Mouse (Mus musculus) A20 (cell line): ENCODE data around the gene Lefty2.
"Not testable (repeated sequence)": the region's sequence is repeated elsewhere in the genome, so short reads cannot be mapped to it uniquely, and the experiment has no call there.

ENCODE experiments used
- DNase-seq: peaks from one replicate; pipeline ENCODE4 v3.0.0-alpha.2; 2011; ENCODE audit warnings: low read depth, low spot score

Gene Lefty2

DNA sequence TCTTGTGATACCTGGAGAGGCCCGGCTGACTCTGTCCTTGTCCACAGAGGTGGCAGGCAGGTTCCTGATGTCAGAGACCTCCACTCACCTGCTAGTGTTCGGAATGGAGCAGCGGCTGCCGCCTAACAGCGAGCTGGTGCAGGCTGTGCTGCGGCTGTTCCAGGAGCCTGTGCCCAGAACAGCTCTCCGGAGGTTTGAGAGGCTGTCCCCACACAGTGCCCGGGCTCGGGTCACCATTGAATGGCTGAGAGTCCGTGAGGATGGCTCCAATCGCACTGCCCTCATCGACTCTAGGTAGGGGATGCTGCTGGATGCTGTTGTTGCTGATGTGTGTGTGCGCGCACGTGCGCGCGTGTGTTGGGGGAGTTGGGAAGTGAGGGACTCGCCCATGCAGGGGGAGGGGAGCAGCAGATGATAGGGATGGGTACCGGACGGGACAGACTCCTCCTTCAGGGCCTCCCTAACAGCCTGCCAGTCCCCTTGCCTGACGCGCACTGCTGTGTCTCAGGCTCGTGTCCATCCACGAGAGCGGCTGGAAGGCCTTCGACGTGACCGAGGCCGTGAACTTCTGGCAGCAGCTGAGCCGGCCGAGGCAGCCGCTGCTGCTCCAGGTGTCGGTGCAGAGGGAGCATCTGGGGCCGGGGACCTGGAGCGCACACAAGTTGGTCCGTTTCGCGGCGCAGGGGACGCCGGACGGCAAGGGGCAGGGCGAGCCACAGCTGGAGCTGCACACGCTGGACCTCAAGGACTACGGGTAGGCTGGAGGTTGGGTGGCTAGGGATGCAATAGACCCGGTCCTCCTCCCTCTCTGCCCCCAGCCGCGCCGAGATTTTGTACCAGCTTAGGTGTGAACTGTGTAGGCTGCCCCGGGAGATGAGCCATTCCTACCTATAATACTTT is 1.4 kb downstream of the Lefty2 start:
- DNase-seq, result not testable (repeated sequence)

DNA sequence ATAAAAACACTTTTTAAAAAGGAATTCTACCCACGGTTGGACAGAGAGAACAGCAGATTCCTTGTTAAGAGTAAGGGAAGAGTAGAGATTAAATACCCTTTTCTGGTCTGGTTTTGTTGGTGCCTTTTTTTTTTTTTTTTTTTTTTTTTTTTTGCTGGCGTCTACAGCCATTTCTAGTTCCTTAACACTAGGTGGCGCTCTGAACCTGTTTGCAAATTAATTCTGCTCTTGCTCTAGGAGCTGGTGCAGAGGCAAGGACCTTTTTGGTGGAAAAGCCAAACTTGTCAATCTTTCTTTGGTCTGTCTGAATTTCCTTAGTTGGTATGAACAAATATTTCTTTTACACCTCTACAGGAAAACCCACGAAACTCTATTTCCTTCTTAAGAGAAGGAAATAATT is 8.2 kb downstream of the Lefty2 start:
- peak; percentile 65 for DNase-seq

DNA sequence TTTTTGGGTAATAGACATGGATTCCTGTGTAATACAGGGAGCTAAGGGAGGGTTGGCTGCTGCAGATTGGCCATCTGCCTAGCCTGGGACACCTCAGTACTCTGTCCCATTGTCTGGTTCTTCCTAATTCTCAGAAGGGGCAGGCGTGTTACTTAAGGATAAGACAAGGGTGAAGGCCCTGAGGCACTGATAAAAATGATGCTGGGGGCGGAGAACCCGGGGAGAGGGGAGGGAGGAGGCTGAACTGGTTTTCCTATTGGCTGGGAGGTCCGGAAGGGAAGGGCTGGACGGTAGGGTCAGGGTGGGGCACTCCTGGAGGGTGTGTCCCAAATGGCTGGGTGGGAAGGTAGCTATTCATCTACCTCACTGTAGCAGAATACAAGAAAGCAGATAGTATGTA is 10.0 kb downstream of the Lefty2 start:
- no peak for DNase-seq

DNA sequence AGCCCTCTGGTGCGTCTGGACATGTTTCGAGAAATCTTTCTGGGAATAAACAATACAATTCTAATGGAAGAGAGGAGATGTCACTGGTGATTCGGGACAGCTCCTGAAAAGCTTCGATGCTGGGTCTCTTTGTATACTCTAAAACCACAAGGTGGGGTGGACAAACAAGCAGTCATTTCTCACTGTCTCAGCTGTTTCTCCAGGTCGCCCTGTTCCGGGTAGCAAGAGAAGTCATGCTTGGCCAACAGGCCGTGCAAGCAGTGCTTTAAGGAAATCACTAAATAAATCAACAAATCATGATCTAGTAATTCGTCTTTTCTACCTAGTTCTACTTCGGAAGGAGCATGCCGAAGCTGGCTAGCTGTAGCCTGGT is 10.7 kb downstream of the Lefty2 start:
- DNase-seq, result no peak

DNA sequence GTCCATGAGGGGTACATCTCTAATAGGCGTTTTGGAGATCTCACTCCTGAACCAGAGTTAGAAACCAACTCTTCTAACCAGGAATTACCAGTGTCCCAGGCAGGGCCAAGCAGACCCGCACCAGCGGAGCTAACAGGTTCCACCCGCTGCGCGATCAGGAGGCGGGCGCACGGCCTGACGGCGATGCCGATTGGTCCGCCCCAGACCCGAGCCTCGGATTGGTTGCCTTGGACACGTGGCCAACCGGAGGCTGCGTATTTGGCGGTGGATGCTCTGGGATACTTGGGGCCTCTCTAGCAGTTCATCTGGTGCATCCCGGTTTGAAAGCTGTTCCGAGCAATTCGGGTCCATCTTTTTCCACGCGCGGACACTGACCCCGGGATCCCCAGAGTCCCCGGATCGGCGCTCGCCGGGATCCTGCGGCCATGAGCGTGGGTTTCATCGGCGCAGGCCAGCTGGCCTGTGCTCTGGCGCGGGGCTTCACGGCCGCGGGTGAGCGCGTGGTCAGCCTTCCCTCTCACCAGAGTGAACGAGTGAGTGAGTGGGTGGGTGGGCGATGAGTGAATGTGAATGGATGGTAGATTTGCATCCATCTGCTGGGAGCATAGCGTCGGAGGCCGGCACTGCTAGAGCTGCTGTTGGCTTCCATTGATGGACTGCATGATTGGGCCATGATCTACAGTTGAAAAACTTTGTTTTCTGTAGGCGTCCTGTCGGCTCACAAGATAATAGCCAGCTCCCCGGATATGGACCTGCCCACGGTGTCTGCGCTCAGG is 11.3 kb downstream of the Lefty2 start, which contains the start of gene Pycr2:
TSS of gene Pycr2 (plus strand) at position 255 of the 776 bp plus-strand sequence.
- DNase-seq, result peak; percentile 96

DNA sequence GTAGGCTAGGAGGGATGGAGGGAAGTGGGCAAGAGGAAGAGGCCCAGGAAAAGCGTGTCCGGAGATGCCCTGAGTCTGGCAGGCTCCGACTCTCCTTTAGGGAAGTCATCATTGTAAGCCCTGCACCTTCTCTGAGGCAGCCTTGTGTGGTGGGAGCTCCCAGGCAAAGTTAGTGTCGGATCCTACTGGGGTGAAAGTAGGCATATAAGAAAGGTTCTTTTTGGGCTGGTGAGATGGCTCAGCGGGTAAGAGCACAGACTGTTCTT is 11.8 kb downstream of the Lefty2 start:
- DNase-seq, result no peak

DNA sequence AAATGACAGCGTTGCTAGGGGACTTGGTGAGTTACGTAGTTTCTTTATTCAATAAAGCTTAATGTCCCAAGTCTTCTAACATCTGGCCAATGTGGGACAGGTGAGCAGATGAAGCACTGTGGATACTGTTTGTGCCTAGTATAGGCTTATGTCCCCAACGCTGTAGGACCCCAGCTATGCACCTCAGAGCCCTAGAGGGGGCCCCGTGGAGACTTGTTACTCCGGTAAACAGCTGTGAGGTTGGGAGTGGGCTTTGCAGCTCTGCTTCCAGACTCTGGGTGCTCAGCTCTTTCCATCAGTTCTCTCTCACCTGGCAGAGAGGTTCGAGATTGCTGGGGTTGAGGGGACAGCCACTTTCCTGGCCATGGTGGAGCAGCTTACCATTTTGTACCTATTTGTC is 12.4 kb downstream of the Lefty2 start:
- DNase-seq, result no peak

DNA sequence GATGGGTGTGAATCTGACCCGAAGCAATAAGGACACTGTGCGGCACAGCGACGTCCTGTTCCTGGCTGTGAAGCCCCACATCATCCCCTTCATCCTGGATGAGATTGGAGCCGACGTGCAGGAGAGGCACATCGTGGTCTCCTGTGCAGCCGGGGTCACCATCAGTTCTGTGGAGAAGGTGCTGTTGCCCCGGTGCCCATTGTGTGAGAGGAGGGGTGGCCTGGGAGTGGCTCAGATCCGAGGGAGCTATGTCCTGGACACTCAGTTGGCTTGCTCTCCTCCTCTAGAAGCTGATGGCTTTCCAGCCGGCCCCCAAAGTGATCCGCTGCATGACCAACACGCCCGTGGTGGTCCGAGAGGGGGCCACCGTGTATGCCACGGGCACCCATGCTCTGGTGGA is 13.0 kb downstream of the Lefty2 start:
- DNase-seq, result no peak

DNA sequence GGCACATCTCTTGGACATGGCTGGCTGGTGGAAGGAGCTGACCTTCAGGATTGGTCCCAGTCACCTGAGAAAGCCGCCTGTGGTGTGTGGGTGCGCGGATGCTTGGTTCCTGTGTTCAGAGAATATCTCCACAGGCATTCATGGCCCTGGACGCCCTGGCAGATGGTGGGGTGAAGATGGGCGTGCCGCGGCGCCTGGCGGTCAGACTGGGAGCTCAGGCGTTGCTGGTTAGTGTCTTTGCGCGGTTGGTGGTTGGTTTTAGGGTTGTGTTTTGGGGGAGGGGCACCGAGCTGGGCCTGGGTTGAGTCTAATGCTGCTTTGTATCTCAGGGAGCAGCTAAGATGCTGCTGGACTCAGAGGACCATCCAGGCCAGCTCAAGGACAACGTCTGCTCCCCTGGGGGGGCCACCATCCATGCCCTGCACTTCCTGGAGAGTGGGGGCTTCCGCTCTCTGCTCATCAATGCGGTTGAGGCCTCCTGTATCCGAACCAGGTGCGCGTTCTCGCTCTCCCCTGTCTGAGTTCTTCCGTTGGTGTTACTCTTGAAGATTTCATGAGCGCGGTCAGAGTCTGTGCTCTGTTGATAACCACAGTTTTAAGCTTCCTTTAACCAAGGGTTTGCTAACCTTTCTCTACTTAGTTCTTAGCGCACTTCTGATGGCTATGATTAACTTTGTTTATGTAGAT is 13.7 kb downstream of the Lefty2 start:
- DNase-seq, result no peak

DNA sequence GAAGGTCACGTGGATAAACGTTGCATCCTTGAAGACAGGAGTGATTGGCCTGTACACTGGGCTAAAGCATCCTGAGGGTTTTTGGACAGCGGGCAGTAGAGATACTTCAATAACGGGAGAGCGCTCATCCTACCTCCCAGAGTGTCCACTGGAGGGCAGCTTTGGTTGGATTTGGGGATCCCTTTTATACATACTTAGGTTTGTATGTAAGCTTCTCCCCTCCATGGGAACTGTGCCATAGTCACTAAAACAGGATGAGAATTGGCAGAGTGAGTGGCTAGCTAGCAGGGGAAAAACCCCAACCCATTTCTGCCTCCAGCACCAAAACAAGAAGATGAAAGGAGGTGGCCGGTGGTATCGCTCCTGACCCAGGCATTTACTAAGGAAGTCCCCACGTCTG is 18.2 kb downstream of the Lefty2 start:
- no peak for DNase-seq

DNA sequence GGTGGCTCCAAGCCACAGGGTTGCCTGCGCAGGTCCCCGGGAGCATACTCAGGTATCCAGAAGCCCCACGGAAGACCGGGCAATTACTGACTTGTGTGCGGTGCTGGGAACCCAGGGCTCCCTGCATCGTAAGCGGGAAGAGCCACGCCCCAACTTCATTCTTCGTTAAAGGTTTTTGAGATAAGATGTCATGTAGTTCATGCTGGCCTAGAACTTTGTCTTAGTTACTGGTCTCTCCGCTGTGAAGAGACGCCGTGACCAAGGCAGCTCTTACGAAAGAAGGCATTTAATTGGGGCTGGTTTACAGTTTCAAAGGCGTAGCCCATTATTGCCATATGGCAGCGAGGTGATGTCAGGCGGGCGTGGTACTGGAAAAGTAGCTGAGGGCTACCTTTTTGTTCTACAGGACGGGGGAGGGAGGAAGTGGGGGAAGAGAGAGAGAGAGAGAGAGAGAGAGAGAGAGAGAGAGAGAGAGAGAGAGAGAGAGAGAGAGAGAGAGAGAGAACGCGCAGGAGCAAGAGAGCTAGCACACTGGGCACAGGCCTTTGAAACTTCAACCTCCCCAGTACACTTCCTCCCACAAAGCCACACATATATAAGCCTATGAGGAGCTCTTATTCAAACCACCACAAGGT is 18.9 kb downstream of the Lefty2 start:
- DNase-seq, result no peak

DNA sequence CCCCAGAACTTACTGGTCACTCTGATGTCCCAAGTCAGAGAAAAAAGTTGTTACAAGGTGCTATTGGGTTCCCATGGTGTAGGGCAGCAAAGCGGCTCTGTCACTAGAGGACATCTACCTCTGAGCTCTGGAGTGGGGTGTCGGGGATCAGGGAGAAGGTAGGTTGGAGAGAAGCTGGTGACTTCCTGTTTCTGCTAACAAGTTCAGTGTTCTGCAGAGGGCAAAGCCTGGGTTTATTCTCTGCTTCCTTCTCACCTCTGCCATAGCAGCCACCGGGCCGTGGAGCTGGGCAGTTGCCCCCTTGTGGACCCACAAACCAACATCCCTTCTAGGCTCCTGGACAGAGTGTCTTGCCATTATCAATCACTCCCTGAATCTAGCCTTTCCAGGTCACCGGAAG is 19.9 kb downstream of the Lefty2 start:
- no peak for DNase-seq

DNA sequence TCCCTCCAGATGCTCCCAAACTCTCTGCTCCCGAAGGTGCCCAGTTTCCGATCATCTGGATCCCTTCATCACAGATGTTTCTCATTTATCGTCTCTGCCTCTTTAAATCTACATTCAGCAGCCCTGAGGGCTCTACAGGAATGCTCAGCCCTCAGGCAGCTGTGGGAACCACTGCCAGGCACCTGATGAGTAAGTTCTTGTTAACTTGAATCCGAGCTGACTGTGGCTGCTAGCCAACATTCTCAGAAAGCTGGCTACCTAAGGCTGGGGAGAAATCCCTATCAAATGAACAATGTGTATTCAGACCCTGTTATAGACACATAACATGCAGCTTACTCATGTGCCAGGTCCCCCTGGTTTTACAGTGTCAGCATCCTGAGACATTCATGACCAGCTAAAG is 20.9 kb downstream of the Lefty2 start:
- DNase-seq, result no peak

DNA sequence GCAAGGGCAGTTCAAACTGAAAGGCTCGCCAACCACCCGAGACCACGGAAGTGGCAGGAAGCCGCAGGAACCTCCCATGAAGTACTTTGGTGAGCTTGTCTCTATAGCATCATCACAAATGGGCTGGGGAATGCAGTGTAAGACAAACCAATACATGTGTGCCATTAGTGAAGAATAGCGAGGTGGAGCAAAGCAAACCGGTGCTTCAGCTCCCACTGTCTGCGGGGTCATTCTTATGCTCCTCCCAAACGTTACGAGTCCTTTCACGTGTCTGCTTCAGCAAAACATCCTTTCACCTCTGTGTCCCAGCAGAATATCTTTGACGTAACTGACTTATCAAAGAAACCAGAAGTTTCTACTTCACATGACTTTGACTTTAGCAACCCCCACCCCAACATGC is 23.5 kb downstream of the Lefty2 start:
- DNase-seq, result no peak

DNA sequence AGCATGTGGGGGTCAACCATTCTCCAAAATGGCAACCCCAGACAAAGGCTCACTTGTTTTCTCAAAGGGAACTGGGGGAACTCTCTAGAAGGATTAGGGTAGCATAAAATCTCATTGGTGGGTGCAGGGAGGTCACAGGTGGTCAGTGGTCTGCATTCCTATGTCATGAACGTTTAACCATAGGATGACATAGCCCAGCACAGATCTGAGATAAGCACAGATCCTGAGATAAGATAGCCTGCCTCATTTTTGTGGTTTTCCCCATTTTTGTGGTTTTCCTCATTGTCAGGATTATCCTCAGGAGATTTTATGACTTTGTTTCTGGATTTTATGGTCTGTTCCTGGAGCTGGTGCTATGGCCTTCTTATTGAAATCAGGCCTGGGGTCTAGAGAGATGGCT is 24.1 kb downstream of the Lefty2 start:
- no peak for DNase-seq

DNA sequence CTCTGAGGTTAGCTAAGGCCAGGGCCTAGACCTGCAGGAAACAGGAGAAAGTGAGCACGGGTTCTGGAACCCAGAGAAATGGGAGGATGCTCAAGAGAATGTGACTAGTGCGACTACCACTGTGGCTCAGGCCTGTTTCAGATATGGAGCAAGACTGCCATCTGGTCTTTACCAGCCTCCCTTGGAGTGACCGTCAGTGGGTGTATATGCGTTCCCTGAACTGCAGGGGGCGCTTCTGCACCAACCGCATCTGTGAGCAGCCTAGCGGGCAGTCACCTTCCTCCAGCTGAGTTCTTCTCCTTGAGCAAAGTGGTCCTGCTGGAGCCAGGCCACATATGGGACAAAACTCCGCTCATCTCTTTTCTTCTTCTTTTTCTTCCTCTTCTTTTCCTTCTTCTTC is 26.8 kb downstream of the Lefty2 start:
- peak; percentile 84 for DNase-seq

DNA sequence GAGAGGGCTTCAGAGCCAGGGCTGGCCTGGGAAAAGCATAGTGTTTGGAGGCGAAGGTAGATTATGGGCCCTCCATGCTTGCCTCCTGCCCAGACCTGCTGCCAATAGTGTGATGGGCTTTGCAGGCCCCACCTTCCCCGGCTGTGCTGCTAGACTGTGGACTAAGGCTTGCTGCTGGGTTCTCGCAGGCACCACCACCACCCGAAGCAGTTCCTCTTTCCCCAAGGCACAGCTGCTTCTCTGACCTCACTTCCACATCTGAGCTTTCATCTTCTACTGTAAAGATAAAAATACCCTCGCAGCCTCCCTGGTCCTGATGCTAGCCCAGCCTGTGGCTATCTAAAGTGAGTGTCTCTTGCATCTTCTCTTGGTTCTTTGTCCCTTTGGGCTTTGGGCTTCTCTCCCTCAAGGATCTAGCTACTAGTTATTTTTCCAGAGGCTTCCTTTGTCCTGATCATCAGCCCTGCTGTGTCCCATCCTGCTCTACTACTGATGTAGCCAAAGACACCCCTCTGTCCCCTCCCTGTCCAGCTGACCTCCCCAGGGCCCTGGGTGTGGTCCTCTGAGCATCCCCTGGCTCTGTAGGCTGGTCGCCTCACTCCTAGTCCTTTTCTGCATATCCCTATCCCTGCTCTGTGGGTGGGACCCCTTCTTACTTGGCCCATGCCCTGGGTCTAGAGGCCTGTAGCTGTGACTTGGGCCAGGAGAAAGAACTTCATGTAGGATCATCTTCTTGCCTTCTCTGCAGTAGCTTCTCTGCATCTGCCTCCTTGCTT is 29.6 kb downstream of the Lefty2 start:
- peak; percentile 95 for DNase-seq

DNA sequence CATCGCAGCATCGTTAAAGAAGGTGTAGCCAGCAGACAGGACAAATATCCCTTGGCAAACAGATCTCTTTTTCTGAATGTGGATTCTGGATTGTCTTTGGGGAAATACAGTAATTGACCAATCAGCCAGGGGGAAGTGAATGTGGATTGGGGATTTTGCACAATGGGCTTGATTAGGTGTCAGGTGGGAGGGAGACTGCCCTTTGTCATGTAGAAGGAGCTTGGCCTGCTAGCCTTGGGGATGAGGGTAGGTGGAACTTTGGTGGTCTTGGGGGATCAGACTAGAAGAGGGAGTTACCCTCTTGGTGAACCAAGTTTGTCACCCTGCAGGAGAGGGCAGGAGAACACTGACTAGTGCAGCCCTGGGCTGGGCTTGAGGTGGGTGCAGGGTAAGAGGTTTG is 31.8 kb downstream of the Lefty2 start:
- DNase-seq, result no peak

DNA sequence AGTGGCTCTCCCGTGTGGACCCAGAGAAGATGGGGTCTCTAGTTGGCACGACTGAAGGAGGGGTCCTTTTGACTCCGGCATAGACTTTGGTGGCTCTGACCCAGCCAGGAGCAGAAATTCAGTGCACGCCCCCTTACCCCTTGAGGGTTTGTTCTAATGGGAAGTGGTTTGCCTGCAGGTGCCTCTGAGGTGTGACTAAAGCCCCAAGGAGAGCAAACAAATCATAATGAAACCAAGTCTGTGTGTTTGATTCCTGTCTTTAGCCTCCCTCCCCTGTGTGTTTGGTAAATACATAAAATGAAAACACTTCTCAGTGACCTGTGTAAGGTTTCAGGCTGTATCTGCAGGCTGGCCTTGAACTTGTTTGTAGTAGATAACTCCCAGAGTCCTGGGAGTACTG is 33.4 kb downstream of the Lefty2 start:
- DNase-seq, result peak; percentile 89

DNA sequence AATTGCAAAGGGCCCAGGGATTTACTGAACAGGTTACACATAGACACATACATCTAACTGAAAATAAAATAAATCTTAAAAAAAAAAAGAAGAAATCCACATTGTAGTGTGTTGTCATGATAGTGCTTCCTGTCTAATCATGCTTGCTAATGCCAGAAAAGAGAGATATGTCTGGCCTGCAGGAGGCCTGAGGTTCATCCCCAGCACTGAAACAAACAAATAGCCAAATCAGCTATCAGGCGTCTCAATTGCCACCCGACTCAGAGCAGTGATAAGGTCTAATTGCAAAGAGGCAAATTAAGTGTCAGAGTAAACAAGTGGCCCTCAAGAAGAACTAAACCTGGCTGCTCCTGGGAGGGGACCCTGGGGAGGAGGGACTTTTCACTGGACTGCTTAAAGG is 36.7 kb downstream of the Lefty2 start:
- DNase-seq, result no peak

DNA sequence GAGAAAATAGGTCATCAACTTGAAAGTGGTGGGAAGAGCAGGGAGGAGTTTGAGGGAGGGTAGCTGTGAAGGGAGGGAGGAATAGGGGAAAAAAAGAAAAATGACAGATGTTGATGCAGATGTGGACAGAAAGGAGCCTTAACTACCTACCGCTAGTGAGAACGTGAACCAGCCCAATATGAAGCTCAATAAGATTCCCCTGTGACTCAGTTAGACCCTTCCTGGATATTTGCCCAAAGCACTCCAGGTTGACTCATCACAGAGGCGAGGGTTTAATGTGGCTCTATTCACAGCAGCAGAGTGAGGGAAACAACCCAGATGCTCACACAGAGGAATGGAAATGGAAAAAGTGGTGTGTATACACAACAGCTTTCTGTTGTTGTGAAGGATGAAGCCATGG is 38.2 kb downstream of the Lefty2 start:
- DNase-seq, result no peak
